Mouse (Mus musculus) intestine, embryonic 14.5 days (tissue): ENCODE results near the gene Plekha3. TPM values are rescaled to one million over a fixed set of nuclear protein-coding genes. Genes with fewer than 3 reads are reported as not detected.

Experiments
- ATAC-seq: fragments of 200-750 bp; cut with Nextera tagmentation; replicated peaks from 2 replicates; pipeline ENCODE4 v1.8.0; 2017; ENCODE audit warnings: low read depth, moderate number of reproducible peaks, moderate TSS enrichment, moderate library complexity; ENCODE audit not compliant: low FRiP score, low TSS enrichment
- DNase-seq: peaks from one replicate; pipeline ENCODE4 v3.0.0-alpha.2; 2018; ENCODE audit warnings: low spot score
- H3K27ac ChIP-seq: fragments of 300-500 bp; sonication (generic); 2 replicates; pipeline ENCODE4 v1.5.1; 2014; ENCODE audit warnings: low read depth, mild to moderate bottlenecking, control low read depth
- H3K27me3 ChIP-seq: fragments of 300-500 bp; sonication (generic); replicated peaks from 2 replicates; pipeline ENCODE4 v1.6.1; 2014; ENCODE audit warnings: low read length, control low read depth; ENCODE audit not compliant: control insufficient read depth, insufficient read depth
- H3K36me3 ChIP-seq: fragments of 300-500 bp; sonication (generic); 2 replicates; pipeline ENCODE4 v1.6.1; 2014; ENCODE audit warnings: low read length, control low read depth; ENCODE audit not compliant: control insufficient read depth, insufficient read depth
- H3K4me1 ChIP-seq: fragments of 300-500 bp; sonication (generic); replicated peaks from 2 replicates; pipeline ENCODE4 v1.6.1; 2014; ENCODE audit warnings: low read length, control low read depth, mixed read lengths; ENCODE audit not compliant: control insufficient read depth, insufficient read depth
- H3K4me2 ChIP-seq: fragments of 300-500 bp; sonication (generic); 2 replicates; pipeline ENCODE4 v1.6.1; 2014; ENCODE audit warnings: low read length
- H3K4me3 ChIP-seq: fragments of 300-500 bp; sonication (generic); 2 replicates; pipeline ENCODE4 v1.5.1; 2014; ENCODE audit warnings: low read depth, low read length, control low read depth, mixed read lengths
- H3K9ac ChIP-seq: fragments of 300-500 bp; sonication (generic); 2 replicates; pipeline ENCODE4 v1.6.1; 2014; ENCODE audit warnings: mild to moderate bottlenecking, low read length
- H3K9me3 ChIP-seq: fragments of 300-500 bp; sonication (generic); 2 replicates; pipeline ENCODE4 v1.6.1; 2016; ENCODE audit warnings: low read length, control low read depth; ENCODE audit not compliant: control insufficient read depth
- WGBS: fragments of 180-500 bp; shearing (Covaris S2); extraction: QIAGEN DNeasy Blood & Tissue Kit; methylation state at CpG from one replicate; pipeline ENCODE4 v1.1.7; 2014; 5-methylcytosine and 5-hydroxymethylcytosine counted together
- polyA plus RNA-seq: library from polyadenylated mRNA; unstranded; fragments of >200 nt; fragmentation: Nextera tagmentation; extraction: Ambion mirVana; gene quantifications from 2 replicates; pipeline ENCODE4 v1.2.1, GENCODE M21; 2014

Plekha3 gene
- polyA plus RNA-seq, 1 experiment from 2014 or later, result 10.1 TPM

DNA sequence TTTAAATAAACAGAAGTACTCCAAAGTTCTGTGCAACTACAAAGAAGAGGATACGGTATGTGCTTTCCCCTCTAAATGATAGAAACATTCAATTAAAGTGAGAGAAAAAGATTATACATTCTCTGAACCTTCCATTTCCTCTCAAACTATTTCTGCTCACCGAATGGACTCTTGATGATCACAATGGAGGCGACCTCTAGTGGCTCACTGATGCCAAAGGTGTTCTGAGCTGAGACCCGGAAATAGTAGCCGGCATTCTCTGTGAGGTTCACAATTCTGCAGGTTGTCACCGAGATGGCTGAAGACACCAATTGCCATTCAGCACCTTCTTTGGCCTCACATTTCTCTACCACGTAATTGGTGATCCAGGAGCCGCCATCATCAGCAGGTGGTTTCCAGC, 39.9 kb downstream of the Plekha3 start:
- Histone ChIP-seq H3K4me2 (no peak overlapping the region), H3K36me3 (no peaks in the 10 kb centered on the region), H3K27me3 (no peaks in the 10 kb centered on the region), H3K9ac (no peak overlapping the region), H3K9me3 (peaks cover 9% of the 10 kb centered on the region; the same call in 1 of the 2 replicates), H3K4me1 (no peaks in the 10 kb centered on the region), H3K4me3 (no peak overlapping the region), H3K27ac (no peak overlapping the region)
- DNase-seq, result no peak
- ATAC-seq, result no peak
- WGBS, result 66% methylated on average over 8 of the region's 8 CpGs

- WGBS, result 96% methylated on average over 14 of the region's 14 CpGs
- Histone ChIP-seq H3K27ac (no peak overlapping the region), H3K9me3 (no peaks in the 10 kb centered on the region), H3K4me3 (no peak overlapping the region), H3K36me3 (no peaks in the 10 kb centered on the region), H3K9ac (no peak overlapping the region), H3K4me2 (no peak overlapping the region), H3K4me1 (no peaks in the 10 kb centered on the region), H3K27me3 (no peaks in the 10 kb centered on the region)
- ATAC-seq (no peak), DNase-seq (no peak)
Measured at GRCm38 (mm10) chr2:76719650-76720049, 44.6 kb downstream of the Plekha3 start.

Other genes starting within 250 kb of the Plekha3 start
- gene Prkra, start 27.3 kb upstream of the Plekha3 start, polyA plus RNA-seq, result 52.5 and 60.1 TPM in 2 replicates
- 0.58 TPM in 1 of 2 replicates, not detected in the other for gene Pjvk, start 26.8 kb upstream of the Plekha3 start, polyA plus RNA-seq
- 57.6 and 57.9 TPM in 2 replicates for gene Fkbp7, start 2.2 kb upstream of the Plekha3 start, polyA plus RNA-seq